Mouse (Mus musculus) left cerebral cortex, adult 9 months (tissue): ENCODE results near the gene Ank3.
A peak's percentile ranks its signal among the peaks of the same experiment; 100 is the strongest.
"Not testable (repeated sequence)": the region's sequence is repeated elsewhere in the genome, so short reads cannot be mapped to it uniquely, and the experiment has no call there.

Experiments used
- DNase-seq, 2 experiments: peaks; one replicate each; pipeline ENCODE4 v3.0.0; 2022; ENCODE audit warnings: low spot score in 2 of 2

The Ank3 gene

DNA sequence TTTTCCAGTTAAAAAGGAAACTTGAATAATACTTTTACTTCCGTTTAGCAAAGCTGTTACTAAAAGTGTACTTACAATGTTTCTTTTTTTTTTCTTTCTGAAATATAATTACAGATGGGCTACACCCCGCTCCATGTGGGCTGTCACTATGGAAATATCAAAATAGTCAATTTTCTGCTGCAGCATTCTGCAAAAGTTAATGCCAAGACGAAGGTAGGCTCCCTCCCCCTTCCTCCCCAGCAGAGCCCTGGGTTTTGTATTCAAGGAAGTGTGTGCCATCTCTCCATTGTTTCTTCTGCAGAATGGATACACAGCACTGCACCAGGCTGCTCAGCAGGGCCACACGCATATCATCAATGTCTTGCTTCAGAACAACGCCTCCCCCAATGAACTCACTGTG, 499.4 kb downstream of the Ank3 start:
- DNase-seq: peak; percentile 51 to 64

DNA sequence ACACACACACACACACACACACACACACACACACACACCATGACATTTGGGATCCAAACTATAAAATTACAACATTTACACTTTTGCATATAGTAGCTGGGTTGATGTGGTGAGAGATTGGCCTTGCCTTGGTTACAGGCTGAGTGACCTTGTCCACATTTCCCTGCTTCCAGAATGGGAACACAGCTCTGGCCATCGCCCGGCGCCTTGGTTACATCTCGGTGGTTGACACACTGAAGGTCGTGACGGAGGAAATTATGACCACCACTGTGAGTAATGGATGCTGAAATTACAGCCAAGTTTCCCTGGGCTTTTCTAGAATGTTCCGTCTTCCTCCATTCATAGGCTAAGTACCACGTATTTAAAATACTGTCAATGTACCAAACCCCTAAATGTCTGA, 500.2 kb downstream of the Ank3 start:
- no peak for DNase-seq

DNA sequence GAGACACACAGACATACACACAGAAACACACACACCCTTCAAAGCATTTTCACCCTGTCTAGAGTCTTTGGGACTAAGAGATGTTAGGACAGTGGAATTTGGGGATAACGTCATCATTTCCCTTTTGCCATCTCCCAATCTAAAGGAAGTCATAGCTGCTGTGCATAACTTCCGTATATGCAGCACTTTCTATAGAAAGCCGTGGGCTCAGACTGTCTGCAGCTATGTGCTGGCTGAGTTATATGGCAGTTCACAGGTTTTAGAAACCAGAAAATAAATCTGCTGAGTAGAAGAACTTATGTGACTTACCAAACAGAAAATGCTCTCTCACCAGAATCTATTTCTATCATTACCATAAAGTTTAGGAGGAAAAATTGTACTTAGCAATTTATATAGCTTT, 501.2 kb downstream of the Ank3 start:
- DNase-seq: no peak

DNA sequence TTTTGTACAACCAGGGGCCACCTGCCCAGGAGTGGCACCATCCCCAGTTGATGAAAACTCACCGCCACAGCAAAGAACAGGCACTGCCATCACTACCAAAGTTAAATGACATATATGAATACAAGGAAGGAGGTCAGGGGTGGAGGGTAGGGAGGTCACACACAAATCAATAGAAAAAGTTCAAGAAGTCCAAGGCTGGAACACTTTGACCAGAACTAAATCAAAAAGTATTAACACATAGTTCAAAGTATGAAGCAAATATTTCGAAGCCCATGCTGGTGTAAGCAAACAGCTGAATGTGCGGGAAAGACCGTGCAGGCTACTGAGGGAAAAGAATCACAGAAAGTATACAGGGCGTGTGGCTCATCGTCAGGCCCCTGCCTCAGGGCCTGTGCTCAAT, 503.5 kb downstream of the Ank3 start:
- DNase-seq: no peak

DNA sequence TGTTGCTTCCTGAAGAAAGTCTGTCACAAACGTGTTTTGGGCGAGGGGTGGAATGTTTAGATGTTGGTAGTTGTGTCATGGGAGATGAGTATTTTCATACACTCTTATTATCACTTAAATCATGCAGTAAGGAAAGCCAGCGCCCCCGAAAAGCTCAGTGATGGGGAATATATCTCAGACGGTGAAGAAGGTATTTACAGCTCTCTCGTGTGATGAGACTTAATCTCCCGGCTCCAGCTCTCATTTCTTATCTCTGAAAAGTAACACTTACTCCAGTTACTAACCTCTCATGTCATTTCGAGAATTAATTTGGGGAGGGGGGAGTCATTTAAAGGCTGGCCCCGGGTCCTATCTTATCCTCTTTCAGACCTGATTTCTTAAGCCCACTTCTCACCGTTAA, 505.7 kb downstream of the Ank3 start:
- no peak for DNase-seq

DNA sequence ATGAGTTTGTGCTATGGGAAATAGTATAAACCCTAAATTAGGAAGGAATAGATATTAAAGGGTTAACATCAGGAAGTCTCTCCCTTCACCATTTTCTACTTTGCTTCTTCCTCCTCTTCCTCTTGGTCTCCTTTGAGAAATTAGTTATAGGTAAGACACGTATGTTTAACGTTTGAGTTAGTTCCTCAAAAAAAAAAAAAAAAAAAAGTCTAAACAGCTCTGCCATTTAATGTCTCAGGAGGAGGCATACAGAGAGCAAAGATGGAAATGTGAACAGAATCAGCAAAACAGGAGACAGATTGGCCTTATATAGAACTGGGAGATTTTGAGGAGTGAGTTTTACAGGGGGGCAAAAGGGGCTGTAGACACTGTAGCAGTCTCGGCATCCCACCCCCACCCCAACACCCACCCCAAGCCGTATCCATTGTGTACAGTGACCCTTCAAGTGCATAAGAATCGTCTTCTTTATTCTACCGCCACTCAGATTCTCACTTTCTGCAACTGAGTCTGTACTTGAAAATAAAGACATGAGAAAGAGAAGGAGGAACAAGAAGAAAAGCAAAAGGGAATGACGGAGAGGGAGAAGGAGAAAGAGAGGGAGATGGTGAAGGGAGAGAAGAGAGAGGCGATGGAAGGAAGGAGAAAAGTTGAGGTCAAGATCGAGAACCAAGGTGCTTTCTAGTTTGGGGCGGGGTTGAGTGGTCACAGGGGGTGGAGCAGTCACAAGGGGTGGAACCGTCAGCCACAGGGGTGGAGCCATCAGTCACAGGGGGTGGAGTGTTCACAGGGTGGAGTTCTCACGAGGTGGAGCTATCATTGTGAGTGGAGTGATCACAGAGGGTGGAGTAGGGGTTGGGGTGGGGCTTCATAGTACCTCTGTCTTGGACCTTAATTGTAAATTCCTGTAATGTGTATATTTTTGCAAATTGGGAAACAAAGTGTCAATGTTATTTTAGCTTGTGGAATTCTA, 509.5 kb downstream of the Ank3 start:
- DNase-seq: no peak

DNA sequence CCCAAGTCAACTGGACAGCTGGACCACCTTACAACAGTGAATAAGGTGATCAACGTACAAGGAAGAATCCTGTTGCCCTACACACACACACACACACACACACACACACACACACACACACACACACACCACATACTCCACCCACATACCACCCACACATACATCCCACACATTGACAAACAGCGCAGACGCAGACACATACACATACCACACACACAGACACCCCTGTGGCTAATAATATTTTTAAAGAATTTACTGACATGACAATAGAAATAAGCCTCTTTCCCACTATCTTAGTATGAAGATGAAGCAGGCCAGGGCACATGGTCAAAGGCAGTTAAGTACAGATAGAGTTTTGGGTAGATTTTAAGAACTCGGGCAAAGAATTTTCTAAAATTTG, 511.3 kb downstream of the Ank3 start:
- DNase-seq: no peak

DNA sequence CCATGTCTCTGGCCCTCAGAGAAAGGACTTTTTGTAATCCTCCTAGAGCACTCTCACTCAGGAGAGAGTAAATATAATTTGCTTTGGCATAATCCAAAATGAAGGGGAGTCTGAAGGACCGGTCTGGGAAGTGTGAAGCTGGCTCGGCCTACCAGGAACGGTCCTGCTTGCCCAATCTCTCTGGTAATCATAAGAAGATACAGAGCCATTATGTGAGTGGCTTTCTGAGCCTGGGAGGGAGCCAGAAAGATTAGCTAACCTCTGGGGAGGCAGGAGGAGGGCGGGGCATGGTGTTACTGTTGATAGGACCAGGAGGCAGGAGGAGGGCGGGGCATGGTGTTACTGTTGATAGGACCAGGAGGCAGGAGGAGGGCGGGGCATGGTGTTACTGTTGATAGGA, 511.7 kb downstream of the Ank3 start:
- DNase-seq: not testable (repeated sequence)

DNA sequence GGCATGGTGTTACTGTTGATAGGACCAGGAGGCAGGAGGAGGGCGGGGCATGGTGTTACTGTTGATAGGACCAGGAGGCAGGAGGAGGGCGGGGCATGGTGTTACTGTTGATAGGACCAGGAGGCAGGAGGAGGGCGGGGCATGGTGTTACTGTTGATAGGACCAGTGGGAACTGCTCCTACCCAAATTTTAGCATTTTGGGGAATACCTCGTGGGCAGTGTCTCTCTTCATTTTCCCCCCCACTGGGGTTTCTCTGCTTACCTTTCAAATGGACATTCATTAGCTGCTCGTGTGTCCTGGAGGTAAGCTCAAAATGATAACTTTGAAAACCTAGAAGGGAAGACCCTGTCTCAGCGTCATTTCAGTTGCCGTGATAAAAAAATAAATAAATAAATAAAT, 512.2 kb downstream of the Ank3 start:
- not testable (repeated sequence) for DNase-seq

DNA sequence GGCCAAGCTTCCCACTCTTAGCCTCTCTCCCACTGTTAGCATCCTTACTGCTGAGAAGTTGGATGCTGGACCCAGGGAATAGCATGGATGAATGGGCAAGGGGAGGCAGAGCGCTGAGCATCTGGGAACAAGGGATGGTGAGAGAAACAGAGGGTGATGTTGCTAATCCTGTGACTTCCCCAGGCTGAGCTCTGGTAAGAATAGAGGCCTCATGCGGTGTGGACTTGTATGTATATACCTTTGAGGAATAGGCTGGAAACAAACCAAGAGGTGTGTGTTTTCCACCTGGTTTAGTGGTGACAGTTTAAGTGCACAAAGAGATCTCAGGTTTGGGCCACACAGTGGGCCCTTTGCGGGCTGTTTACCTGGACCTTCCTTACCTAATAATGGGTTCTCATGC, 517.0 kb downstream of the Ank3 start:
- no peak for DNase-seq

DNA sequence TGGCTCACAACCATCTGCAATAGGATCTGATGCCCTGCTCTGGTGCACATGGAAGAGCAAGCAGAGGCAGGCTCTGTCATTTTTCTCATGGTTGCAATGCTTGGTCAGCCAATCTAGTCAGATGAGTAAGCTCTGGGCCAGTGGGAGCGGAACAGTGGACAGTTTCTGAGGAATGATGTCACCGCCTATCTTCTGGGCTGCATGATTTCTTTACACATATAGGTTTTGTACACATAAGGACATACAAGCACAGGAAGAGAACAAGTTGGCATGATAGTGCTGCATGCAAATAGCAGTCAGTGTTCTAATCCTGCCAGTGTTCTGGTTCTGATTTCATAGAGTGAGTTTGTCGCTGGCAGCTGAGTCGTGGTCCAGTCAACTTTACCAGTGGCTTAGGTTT, 517.6 kb downstream of the Ank3 start:
- no peak for DNase-seq

DNA sequence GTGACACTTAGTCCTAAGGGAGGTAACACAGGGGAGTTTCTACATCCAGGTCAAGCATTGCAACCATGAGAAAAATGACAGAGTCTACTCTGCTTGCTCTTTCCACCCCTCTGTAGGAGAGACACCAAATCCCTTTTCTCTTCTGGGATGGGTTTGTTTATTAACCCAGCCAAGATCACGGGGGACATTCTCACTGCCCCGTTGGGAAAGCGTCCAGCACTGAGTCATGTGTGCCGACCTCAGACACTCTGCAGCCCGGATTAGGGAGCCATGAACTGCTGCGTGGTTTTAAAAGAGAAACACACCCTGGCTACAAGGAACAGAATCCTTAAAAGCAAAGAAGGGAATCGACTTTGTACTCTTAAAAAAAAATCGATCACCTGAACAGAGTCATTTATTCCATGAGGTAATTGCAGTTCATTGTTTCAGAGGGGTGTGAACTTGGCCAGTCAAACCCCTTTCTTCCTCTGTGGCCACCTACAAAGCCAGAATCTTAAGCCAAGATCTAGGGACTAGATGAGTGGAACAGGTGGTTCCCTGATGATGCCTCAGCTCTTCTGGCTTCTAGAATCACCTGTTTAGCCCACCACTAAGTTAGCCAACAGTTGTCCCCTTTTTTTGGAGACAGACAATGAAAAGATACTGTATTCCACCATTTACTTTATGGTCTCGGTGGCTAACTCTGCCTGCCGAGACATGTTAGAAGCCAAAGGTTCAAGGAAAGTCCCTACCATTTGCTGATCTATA, 518.3 kb downstream of the Ank3 start:
- DNase-seq: no peak

DNA sequence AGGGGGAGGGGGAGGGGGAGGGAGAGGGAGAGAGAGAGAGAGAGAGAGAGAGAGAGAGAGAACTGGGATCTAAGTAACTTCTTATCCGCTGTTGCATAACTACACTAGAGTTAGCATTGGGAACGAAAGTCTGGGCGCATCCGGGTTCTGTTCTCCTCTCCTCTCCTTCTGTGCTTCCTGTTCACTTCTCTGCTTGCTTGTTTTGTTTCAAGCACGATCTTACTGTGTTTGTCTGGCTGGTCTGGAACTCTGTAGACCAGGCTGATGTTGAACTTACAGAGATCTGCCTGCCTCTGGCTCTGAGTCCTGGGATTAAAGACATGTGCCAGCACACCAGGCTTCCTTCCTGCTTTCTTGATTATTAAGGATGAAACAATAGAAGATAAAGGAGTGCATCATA, 519.1 kb downstream of the Ank3 start:
- no peak for DNase-seq

DNA sequence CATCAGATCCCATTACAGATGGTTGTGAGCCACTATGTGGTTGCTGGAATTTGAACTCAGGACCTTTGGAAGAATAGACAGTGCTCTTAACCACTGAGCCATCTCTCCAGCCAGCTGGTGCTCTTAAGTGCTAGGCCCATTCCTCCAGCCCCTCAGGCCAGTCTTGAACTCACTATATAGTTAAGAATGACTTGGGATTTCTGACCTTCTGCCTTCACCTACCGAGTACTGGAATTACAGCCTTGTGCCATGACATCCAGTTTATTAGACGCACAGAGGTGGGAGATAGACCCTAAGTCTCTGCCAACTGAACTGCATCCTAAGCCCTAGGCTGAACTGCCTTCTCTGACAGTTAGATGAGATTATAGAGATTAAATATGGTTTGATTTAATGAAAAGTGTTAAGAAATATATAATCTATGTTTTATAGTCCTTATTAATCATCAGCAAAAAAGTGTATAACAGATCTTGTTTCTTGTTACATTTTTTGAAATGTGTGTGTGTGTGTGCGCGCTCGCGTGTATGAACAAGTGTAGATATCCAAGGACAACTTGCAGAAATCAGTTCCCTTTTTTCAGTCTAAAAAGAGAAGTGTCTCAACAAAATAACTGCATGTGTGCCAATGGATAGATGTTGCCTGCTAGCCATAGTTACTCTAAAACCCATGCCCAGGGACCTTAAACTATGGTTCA, 520.0 kb downstream of the Ank3 start:
- DNase-seq: no peak

DNA sequence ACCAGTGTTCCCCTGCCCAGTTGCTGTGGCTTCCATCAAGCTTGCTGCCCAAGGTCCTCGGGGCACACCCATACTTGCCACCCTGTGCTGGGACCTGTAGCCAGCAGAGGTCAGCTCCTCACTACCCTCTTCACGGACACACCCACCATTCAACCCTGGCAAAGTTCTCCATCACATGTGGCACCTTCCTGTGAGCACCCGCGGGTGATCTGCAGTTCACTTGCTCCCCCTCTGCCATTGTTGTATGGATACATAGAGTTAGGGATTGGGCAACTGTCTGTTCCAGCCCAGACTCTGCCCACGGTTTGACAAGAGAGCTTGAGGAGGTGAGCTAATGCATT, 520.5 kb downstream of the Ank3 start:
- no peak for DNase-seq

DNA sequence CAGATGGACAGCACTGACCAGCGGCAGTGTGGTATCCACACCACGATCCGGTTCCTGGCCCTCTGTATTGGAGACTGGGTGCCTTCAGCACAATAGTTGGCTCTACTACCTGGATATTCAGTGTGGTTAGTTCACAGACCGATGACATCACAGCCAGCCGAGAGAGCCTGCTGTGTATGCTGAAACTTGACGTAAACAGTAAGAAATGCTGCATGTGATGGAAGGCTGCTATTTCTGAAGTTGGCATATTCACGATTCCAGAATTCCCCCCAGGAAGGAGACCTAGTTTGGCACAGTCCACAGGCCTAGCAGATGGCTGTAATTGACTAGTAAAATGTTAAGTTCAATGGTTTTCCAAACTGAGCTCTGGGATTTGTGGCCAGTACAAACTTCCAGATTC, 521.2 kb downstream of the Ank3 start:
- no peak for DNase-seq

DNA sequence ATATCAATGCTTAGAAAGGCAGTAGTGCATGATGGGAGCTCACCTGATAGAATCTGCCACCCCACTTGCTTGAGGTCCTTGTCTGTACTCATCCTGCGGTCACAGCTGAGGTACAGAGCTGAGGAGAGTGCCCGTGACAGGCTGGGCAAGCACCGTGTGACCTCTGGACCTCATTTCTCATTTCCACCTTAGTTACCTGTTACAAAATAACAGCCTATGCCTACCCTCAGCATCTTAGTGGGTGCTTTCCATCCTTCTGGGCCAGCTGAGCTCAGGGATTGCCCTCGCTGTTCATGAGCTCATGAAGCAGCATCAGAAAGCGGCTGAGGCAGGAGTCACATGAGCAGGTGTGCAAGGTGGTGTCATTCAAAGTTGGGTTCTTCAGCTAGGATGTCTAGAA, 523.5 kb downstream of the Ank3 start:
- no peak for DNase-seq

DNA sequence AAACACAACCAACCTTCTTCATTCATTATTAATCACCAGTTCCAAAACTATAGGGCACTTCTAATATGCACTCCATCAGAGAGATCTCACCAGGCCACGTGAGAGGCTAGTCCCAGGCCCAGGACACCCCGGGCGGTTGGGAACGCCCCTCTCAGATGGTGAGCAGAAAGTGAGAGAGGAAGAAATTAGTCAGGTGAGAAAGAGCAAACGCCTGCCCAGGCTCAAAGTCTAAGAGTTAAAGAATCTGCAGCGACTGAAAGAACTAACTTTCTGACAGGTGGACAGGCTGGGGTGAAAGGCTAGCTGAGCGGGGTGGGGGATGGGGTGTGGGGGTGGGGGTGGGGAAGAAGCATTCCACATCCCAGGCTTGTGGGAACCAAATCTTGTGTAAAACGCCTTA, 525.2 kb downstream of the Ank3 start:
- DNase-seq: no peak

DNA sequence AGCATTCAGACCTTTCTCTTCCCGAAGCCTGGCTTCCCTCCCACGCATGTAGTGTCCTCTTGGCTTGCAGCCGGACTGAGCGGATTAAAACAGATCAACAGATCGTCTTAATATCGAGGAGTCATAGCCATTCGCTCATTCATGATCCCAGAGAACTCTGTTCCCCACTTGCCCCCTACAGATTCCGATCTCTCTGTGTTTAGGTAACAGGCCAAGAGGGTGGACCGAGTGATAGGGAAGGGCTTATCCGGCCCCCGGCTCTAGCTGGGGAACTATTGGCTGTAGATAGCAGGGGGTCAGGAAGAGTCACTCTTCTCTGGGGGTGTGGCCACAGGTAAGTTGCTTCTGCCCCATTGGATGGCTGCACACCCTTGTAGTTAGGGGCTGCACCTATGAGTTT, 525.7 kb downstream of the Ank3 start:
- no peak for DNase-seq

DNA sequence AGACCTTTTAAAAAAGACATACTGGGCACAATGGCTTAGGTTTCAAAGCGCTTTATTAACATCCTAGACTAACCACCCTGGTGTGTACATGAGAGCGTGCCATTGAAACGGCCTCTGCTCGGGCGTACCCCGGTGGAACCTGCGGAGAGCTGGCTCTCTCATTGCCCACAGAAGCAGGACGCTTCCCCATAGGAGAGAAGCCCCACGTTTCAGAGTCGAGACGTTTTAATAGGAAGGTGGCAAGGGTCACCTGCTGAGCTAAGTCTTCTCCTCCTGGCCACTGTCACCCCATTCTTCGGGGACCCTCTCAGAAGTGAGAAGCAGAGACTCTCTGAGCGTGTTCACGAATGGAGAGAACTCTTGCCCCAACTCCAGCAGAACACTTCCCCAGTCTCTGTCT, 526.3 kb downstream of the Ank3 start:
- DNase-seq: no peak

DNA sequence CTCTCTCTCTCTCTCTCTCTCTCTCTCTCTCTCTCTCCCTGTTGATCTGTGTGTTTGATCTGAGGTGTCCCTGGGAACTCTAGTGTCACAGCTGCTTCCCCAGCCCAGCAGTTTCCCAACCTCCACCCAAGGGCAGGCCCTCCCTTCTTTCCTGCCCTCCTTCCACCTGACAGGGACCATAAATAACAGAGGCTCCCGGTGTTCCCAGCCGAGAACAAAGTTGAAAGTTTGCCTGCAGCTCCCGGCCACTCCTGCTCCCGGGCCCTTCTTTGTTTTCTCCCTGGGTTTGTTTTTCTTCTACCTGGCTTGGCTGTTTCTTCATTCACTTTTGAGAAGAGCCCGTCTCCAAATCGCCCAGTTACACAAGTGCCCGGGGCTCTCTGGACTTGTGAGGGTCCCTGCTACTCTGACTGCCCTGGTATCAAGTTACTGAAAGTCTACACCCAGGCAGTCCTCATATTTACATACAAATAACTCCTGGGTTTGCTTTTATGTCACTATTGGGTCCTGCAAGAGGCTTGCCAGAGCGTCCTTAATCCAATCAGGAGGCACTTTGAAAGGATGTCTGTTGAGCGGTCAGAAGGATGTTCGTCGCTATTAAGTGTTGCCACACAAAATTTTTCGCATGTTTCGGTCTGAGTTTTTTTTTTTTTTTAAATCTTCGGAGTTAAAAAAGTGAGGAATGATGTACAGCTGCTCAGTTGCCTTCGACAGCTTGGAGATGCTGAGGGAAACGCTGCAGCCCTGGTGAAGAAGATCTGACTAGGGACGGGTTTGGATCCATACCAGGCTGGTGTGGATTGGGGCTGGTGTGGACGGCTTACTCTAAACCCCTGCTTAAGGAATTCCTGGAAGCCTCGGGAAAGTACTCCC, 526.9 kb downstream of the Ank3 start:
- no peak for DNase-seq
